Mouse (Mus musculus): Measurements from ENCODE around the gene Trim60. TPM values are rescaled to one million over a fixed set of nuclear protein-coding genes. Genes with fewer than 3 reads are reported as not detected.
A peak's percentile ranks its signal among the peaks of the same experiment; 100 is the strongest.
"Not testable (repeated sequence)": the region's sequence is repeated elsewhere in the genome, so short reads cannot be mapped to it uniquely, and the experiment has no call there.

Trim60 gene
- not detected for total RNA-seq (2022)

- no peak for DNase-seq (ENCODE audit: low spot score in 2 of 2)
Measured at GRCm38 (mm10) chr8:65018423-65018822, at the start of gene Trim60, which contains the start of gene Trim61. TSS of gene Trim60 (minus strand) at chr8:65018584. TSS of gene Trim61 (minus strand) at chr8:65018523.

DNA sequence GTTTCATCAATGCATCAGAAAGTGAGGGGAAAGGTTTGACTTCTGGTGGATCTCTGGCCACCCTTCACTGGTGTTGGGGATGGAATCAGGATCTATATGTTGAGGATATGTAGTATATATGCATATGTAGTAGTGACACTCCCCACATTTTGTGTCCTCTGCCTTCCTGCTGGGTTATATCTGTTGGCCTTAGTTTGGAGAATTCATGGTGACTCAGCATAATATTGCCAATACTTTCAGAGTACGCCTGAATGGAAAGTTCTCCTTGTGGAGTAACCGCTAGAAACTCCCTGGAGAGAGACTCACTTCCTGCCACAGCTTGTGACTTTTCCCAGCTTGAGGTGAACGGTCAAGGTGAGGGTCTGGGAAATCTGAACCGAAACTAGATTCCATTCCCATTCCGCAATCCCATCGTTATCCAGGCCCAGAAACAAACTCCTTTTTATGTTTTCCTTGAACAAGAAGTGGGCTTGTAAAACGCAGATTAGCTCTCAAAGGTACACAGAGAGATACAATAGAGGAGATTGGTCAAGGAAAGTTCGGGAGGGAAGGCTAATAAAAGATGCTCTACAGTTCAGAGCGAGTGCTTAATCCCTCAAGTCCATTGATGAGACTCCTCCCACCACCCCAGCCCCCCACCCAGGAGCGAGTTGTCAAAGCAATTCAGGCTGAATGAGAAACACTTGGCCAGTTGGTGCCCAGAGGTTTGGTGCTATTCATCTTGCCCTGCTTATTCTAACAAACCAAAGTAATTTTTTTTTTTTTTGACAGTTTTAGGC is 49.5 kb upstream of the Trim60 start:
- no peak for DNase-seq (ENCODE audit: low spot score in 2 of 2)

GRCm38 (mm10) chr8:65067031-65067430 is 48.6 kb upstream of the Trim60 start:
- no peak for DNase-seq (ENCODE audit: low spot score in 2 of 2)

DNA sequence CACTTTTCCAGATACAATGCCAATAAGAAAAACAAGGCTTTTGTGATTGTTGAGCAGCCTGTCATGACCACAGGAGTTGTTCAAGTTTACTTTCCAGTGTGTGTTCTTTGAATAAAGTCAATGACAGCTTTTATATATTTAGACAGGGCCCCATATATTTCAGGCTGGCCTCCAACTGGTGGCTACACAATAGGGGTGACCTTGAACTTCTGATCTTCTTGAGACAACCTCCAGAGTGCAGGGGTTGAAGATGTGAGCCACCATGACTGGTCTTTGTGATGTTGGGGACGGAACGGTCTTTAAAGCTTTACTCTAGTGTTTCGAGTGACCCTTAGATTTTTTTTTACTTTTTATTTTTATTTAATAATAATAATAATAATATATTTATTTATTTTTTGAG is 47.2 kb upstream of the Trim60 start:
- no peak for DNase-seq (ENCODE audit: low spot score in 2 of 2)

DNA sequence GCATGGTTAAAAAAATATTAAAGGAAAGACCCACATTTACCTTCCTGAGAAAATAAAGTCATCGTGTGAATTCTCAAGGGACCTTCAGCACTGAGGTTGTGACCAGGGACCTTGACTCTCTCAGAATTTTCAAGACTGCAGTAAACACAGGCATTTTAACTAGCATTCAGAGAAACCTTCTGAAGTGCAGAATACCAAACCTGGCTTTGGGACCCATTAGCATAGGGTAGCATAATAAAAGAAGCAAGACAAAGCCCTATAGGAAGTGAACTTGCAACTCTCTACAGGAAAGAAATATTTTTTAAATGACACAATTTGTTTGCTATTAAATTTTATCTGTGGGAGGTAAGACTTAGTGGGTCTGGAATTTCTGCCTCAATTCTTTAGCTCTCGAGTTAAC is 45.7 kb upstream of the Trim60 start:
- no peak for DNase-seq (ENCODE audit: low spot score in 2 of 2)

- DNase-seq (ENCODE audit: low spot score in 2 of 2), result no peak
Measured at GRCm38 (mm10) chr8:65062195-65062594, 43.8 kb upstream of the Trim60 start.

DNA sequence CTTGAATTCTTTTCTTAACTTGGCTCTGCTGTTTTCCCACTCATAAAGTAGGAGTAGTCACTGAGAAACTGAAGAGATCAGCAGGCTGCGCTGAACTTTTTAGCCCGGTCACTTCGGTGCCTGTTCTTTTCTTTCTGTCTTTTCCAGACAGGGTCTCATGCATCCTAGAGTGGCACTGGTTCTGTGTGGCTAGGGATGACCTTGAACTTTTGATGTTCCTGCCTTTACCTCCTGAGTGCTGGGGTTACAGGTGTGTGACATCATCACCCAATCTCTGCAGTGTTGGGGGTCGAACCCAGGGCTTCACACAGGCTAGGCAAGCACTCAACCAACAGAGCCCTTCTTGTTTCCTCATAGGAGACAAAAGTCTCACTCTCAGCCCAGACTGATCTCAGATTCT is 38.3 kb upstream of the Trim60 start:
- no peak for DNase-seq (ENCODE audit: low spot score in 2 of 2)

DNA sequence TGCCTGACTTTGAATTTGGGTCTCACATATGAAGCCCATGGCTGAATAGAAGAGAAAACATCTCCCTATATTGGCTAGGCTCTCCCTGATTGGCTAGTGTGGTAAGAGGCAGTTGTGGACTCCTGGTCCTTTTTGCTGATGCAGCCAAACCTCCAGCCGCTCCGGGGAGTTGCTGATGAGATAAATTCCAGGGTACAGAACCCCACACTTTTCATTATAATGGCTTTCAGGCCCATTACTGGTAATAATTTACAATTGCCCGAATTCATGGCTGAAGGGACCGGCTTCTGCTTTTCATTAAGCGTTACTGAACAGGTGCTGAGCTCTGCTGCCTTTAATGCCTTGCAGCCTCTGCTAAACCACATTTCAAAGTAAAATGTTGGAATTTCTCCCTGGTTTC is 35.6 kb upstream of the Trim60 start:
- DNase-seq (ENCODE audit: low spot score in 2 of 2), result no peak

DNA sequence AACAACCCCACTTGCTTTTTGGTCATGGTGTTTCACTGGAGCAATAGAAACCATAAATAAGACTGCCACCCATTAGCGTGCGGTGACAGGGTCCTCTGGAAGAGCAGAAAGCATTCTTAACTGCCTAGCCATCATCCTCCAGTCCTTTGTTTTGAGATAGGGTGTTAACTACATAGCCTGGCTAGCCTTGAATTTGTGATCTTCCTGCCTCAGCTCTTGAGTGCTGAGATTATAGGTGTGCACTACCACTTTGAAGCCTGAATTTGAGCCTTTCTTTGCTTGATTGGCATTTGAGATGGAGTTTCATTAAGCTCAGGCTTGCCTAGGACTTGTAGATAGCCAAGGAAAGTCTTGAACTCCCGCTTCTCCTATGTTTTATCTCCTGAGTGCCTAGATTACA is 35.2 kb upstream of the Trim60 start:
- no peak for DNase-seq (ENCODE audit: low spot score in 2 of 2)

DNA sequence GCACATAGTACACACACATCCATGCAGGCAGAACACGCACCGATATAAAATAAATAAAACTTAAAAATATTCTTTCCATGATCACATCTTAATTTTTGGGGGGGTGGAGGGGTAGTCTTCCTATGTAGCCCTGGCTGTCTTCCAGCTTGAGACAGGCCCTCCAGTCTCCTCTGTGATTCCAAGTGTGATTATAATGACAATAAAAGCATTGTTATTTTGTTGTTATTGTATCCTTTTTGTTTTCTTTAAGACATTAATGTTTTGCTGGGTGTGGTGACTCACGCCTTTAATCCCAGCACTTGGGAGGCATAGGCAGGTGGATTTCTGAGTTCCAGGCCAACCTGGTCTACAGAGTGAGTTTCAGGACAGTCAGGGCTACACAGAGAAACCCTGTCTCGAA is 29.4 kb upstream of the Trim60 start:
- DNase-seq (ENCODE audit: low spot score in 2 of 2), result no peak

DNA sequence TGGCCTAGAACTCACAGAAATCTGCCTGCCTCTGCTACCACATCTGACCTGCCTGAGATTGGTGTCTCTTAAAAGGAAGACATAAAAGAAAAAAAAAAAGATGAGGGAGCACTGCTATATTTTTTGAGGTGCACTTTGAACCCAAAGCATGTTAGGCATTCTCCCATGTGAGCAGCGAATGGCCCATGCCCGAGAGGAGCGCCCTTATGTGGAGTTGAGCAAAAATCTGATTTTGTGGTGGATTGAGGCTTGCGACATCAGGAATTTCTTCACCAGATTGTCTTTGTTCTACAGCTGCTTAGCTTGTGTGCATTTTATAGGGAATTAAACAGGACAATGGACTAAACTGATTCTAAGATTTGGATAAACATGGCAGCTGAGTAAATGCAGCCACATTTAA is 28.8 kb upstream of the Trim60 start:
- no peak for DNase-seq (ENCODE audit: low spot score in 2 of 2)

DNA sequence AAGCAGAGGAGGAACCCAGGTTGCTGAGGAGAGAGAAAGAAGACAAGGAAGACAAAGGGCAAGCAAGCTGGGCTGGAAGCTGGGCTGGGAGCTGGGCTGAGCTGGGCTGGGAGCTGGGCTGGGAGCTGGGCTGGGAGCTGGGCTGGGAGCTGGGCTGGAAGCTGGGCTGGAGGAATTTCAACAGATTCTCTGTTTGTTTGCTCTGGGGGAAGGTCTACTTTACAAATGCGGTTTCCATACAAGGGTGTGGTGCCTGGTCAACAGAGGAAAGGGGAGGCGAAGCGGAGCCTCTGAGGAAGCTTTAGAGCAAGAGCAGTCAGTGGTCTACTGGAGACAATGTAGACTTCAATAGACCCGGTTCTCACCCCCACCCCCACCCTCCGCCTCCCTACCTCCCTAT is 28.2 kb upstream of the Trim60 start:
- DNase-seq (ENCODE audit: low spot score in 2 of 2), result no peak

DNA sequence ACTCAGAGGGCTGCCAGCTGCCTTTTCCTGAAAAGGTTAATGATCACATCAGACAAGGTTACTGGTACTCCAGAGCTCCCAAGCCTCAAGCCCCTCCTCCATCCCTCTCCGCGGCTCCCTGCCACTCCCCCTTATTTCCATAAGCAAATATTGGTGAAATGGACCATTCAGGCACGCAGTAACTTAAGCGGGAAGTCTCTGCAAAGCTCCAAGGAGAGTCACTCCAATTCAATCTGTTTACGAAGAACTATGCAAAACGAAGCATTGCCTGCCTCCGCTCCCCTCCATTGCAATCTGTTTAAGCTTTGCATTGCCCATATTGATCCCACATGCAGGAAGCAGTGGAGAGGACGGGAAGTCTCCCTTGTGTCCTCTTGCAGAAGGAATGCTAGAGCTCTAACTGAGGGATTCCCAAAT is 18.7 kb upstream of the Trim60 start, which contains the start of gene Apela:
TSS of gene Apela (minus strand) at position 220 of the 417 bp plus-strand sequence.
- no peak for DNase-seq (ENCODE audit: low spot score in 2 of 2)

GRCm38 (mm10) chr8:65034136-65034535 is 15.8 kb upstream of the Trim60 start:
- DNase-seq (ENCODE audit: low spot score in 2 of 2), result no peak

GRCm38 (mm10) chr8:65033056-65033455 is 14.7 kb upstream of the Trim60 start:
- no peak for DNase-seq (ENCODE audit: low spot score in 2 of 2)

GRCm38 (mm10) chr8:65032107-65032506 is 13.7 kb upstream of the Trim60 start:
- no peak for DNase-seq (ENCODE audit: low spot score in 2 of 2)

- DNase-seq (ENCODE audit: low spot score in 2 of 2), result no peak
Measured at GRCm38 (mm10) chr8:65030735-65031485, 12.5 kb upstream of the Trim60 start.

DNA sequence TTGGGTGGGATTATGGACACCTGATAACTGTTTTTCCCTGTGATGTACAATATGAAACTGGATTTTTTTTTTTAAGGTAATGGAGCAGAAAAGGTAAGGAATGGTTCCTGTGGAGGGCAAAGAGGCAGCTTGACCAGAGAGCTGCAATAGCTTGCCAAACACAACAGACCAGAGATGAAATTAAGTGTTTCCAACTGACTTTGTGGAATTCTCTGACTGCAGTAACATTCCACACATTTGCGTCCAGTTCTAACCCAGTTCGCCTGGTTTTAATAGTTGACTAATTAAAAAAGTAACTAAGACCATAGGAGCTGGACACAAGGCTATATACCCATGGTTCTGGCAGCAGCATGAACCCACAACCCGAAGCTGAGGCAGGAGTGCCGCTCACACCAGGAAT is 11.4 kb upstream of the Trim60 start:
- DNase-seq (ENCODE audit: low spot score in 2 of 2), result no peak

GRCm38 (mm10) chr8:65028959-65029686 is 10.7 kb upstream of the Trim60 start:
- no peak for DNase-seq (ENCODE audit: low spot score in 2 of 2)

- DNase-seq (ENCODE audit: low spot score in 2 of 2), result peak; percentile 24 to 72
Measured at GRCm38 (mm10) chr8:65022485-65022884, 4.1 kb upstream of the Trim60 start.

DNA sequence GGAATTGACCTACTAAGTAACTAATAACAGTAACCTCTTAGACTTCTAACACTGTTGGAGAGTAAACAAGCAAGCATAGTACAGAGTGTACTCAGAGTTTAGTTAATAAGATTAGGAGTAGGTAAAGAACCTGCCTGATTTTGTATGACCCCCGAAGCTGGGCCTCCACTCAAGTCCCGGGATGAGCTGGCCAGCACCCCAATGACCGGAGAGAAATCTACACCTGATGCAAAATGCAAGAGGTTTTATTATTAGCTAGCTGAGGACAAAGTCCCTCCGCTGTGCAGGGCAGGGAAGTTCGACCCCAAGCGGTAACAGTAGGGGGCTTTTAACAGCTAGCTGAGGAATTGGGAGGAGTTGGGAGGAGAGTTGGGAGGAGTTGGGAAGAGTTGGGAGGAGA is 10.8 kb downstream of the Trim60 start:
- not testable (repeated sequence) for DNase-seq (ENCODE audit: low spot score in 2 of 2)

GRCm38 (mm10) chr8:64998806-64999365 is 19.5 kb downstream of the Trim60 start:
- DNase-seq (ENCODE audit: low spot score in 2 of 2), result no peak

Data from left cerebral cortex, adult 8-10 months (tissue).